Mouse (Mus musculus): Measurements from ENCODE around the gene Vwa2.

The Vwa2 gene

DNA sequence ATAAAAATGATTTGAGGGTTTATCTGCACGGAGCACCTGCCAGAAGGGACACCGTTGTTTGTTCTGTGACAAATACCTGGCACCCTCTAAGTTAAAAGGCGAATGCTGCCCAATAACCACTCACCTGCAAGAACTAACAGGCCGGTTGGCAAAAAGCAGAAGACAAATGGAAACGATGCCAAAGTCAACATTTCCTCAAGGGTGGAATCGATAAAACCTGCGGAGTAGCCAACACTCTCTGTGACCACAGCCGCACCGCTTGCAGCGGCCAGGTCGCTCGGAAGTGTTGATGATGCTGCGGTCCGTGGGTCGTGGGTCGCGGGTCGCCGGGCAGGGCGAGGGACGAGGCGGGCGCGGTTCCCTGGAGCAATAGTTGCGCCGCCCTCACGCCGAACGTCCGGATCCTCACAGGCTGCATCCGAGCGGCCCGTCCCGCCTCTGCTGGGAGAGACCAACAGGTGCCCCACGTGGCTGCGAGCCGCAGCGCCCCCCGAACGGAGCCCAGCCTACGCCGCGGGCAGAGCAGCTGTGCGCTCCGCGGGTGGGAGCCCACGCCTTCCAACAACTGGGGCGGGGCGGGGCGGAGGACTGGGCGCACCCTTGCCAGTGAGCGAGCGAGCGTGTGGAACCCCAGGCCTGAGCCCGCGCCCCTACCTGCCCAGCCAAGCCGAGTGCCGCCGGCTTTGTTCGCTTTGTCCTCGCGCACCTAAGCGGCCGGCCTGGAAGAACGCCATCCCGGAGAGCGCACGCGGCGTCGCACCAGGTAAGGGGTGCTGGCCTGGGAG, at the start of gene Vwa2:
Vwa2 (plus strand) TSS at position 434 of the 785 bp plus-strand sequence.
- DNase-seq, result peak in 1 of 2 experiments; percentile 61

DNA sequence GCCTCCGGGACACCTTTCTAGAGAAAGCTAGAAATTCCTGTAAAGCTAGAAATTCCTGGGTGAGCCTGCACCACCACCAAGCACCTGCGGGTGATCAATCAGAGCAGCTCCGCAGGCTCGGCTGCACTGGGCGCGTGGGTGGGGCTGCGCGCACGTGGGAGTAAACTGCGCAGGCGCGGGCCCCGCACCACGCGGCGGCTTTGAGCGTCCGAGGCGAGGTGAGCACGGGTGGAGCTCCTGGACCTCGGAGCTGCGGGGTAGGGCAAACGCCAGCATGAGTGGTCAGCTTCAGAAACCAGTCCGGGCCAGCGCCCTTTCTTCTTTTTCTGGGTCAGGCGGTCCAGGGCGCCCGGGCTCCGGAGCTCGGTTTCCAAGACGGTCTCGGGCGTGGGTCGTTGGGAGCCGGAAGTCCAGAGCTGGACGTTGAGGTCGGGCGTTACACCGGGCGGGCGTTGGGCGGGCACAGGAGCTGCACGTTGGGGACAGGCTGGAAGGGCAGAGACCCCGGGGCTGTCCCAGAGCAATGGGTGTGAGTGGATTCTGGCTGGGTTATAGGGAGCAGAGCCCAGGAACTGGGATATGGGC, 47.9 kb upstream of the Vwa2 start, which contains the start of gene Tdrd1:
Tdrd1 (plus strand) TSS at position 163 of the 585 bp plus-strand sequence.
- peak in 1 of 2 experiments; percentile 15 for DNase-seq

DNA sequence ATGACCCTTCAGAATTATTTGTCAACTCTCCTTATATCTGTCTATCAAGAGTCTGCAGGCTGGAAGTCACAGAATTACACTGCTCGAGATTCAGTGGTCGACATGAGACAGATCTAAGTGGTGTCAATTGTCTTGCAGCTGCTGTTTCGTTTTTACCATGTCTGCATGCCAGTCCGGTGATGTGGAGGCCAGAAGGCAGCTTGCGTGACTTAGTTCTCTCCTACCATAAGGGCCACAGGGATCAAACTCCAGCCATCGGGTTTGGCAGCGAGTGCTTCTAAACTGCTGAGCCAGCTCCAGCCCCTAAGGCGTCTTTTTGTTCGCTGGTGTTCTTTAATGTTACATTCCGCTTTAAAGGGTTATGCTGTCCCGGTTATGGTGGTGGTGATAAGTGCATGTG, 45.7 kb upstream of the Vwa2 start:
- DNase-seq, result peak; percentile 46 to 63

DNA sequence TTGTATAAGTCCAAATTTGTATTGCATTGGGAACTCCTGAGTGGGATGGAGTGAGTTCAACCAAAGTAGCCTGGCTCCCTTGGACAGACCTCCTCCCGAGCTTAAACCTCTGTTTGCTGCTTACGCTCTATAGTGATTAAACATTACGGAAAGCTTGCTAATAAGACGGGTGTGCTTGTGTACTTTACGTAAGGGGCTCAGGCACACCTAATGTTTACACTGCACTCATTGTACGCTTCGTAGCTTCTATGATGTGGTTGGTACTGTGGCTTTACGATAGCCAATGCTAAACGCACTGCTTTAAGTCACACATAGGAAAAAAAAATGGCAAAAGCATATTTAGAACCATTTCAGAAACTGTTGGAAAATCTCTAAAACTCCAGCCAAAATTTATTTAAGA, 44.8 kb upstream of the Vwa2 start:
- DNase-seq, result no peak

DNA sequence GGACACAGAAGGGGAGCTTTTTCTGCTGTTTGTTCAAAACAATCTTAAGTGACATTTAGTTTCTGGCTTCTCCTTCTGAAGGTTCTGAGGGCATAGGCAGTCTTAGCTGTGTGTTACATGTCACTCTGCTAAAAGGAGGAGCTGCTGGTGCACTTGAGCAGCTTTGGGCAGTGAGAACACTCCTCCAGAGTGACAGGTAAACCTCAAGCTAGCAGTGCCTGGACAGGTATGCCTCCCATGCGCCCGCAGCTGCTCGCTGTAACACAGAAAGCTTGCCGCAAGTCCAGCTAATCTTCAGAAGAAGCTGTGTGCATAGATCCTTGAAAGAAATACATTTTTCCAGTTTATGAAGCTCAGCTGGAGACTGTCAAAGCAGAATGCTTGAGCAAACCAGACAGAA, 43.9 kb upstream of the Vwa2 start:
- no peak for DNase-seq

DNA sequence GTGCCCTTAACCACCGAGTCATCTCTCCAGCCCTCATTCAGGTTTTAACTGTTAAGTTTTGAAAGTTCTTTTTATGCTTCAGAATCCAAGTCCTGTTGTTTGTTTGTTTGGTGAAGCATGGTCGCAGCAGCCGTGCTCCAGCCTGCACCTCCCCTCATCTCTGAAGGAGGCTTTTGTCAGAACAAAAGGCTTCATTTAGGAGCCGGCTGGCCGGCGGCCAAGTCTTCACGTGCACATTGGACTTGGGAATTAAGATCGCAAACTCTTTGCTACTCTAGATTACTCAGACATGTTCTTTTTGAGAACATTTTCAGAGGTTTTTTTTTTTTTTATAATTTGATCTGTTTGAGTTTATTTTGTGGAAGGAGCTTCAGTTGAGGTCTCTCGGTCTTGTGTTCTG, 38.7 kb upstream of the Vwa2 start:
- peak; percentile 46 to 78 for DNase-seq

DNA sequence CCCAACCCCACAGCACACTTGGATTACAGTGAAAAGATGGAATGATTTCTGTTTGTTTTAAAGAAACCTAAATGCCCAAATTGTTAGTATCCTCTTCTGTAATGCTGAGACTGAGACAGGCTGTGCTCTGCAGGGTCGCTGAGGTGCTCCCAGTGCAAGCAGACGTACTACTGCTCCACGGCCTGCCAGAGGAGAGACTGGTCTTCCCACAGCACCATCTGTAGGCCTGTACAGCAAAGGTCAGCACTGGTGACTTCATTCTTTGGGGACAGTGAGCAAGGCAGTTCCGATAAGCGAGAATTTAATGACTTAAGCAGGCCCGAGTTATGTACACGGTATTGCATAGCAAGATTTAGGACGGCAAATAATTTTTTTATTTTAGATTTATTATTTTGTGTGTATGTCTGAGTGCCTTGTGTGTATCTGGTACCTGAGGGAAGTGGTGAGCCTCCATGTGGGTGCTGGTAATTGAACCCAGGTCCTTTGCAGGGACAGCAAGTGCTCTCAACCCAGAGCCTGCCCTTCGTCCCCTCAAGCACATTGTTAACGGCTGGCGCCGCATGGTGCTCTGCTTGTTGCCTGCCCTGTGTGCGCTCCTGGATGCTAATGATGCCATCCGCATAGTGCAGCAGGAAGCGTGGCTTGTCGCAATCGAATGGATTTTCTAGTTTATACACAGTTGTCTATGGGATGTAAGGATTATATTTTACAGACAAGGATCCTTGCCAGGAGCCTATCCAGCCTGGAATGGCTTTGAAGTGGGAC, 34.9 kb upstream of the Vwa2 start:
- no peak for DNase-seq

DNA sequence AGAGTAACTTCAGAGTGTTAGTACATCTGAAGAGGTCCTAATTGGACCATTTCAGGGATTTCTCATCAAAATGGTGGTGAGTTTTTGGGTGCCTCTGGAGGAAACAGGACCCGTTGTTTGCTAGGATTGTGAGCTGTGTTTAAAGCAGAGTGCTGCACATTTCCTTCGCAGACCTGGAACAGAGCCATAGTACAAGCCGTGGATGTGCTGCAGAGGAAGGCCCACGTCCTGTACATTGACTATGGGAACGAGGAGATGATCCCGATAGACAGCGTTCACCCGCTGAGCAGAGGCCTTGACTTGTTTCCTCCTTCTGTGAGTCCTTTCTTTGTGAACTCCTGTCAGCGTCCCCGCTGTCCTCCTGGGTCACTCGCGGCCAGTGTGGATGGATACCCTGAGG, 31.1 kb upstream of the Vwa2 start:
- DNase-seq, result no peak

DNA sequence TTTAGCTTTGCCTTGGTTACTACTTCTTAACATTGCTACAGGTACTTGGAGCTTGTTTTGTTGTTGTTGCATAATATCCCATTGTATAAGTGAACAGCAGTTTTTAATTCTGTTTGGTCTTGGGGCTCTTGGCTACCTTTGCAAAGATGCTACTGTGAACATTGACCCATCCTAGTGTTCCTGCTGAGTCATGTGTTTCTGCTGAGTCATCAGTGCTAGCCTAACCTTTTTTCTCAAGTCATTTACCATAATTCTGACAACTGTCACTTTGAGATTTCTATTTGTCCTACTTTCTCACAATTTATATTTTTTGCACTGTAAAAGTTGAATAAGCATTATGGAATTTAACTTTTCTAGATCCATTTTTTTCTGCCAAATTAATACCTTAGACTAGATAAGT, 21.5 kb upstream of the Vwa2 start:
- DNase-seq, result no peak

DNA sequence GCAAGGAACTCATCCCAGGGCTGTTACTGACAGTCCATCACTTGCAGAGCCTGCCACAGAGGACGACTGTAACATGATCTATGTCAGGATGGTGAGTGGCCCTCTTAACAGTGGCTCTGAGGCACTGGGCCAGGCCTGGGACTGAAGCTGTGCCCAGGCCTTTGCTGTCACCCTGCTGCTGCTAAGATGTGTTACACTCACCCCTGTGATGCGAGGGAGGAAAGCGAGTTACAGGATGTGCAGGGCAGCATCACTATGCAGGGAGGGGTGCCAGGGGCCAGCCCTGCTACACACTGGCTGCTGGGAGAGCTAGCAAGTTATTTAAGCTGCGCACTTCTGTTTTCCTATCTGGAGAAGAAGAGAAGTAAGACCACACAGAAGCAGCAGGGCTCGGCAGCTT, 17.6 kb upstream of the Vwa2 start:
- DNase-seq, result no peak

DNA sequence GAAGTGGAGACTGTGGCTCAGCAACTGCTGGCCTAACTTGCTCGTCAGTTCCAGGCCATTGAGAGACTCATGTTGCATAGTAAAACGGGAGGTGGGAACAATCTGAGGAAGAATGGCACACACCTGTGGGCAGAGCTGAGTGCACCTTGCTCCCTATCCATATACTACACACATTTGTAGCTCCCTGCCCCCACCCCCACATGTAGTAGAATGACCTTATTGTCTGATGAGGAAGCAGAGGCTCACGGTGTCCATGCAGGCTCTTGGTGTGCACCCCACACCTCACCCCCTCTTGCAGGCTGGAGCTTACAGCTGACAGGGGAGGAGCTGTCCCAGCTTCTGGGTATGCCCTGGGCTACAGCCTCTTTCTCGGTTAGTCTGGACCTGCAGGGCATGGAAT, 6.3 kb upstream of the Vwa2 start:
- DNase-seq, result no peak

DNA sequence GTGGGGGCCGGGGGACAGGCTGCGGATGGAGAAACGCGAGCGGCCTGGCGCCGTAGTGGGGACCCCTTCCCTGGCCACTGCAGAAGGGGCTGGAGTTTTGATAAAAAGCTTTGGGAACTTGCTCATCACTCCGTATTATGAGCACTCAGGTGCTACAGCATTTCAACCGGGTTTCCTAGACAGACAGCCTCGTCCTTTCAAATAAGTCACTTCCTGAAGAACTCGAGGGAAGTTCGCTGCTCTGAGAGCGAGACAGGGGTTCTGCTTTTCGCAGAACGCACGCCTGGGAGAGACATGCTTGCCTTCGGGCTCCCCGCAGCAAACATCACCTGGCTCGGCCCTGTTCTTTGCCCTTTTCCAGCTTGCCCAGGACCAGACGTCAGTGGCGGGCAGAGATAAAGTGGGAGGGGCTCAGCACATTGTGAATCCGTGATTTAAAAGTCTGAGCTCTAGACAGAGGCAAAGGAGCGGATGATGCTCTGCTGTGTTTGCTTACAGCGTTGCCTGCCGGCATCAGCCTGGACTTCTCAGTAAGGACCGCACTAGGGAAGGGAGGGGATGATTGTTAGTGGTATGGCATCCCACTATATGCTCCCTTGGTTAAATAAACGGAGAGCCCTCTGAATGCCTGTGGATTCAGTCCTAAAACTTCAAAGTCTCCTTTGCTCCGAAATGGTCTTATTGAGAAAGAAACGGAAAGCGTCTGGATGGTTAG, 709 bp downstream of the Vwa2 start:
- peak in 1 of 2 experiments; percentile 18 for DNase-seq

DNA sequence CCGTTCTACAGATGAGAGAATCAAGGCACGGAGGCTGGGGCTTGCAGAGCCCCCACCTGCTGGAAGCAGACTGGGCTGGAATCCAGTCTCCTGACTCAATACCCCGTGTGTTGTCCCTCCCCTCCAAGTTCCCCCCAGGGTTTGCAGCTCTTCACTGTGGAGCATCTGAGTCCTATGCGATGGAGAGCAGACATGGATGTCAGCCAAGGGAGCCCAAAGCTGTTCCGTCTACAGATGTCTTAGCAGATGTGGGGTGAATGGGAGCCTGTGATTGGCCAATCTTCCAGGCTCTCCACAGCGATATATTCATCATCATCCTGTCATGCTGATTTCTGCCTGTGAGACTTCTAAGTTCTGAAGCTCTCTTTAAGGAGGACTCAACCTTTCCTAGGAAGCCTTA, 3.3 kb downstream of the Vwa2 start:
- no peak for DNase-seq

DNA sequence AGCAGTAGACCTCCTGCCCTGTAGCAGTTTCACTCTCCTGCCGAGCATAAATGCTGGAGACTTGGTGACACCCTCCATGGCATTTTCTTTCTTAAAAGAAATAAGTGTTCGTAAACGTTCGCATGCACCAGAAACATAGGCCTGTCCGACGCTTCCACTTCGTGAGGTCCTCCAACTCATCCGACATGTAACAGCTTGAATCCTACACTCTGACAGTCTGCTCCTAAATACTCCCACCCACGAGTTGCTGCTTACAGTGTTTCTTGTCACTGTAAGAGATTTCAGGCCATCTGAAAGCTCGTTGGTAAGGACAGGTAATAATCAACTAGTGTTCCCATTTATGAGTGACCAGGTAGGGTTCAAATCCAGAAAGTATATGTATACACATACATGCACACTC, 13.8 kb downstream of the Vwa2 start:
- DNase-seq, result no peak

DNA sequence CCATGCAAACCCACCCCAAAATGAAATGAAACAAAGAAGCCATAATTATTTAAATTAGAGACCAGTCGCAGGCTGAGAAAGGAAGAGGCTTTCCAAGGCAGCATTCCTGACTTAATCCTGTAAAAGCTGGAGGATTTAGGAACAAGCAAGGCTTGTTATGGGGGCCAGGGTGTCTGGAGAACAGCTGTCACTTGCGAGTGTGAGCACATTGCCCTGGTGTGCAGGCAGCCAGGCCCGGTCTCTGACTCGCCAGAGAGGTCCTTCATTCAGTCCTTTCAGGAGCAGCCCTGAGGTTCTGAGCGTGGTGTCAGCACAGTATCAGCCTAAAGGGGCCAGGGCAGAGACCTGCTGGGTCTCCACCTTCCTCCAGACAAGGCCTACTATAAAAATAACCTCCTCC, 14.6 kb downstream of the Vwa2 start:
- DNase-seq, result no peak

DNA sequence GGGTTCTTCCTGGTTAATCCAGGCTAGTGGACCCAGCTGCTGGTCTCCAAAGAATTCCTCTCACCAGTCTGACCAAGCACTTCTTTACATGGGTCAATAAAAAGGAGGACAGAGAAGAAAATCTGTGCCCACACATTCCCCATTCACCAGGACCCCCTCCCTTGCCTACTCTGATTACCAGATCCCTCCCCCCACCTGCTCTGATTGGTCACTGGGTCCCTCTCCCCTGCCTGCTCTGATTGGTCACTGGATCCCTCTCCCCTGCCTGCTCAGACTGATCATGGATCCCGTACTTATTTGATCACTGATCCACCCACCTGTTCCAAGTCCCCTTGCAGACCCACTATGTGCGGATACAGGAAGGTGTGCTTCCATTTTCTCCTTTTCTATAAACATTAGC, 17.4 kb downstream of the Vwa2 start:
- no peak for DNase-seq

DNA sequence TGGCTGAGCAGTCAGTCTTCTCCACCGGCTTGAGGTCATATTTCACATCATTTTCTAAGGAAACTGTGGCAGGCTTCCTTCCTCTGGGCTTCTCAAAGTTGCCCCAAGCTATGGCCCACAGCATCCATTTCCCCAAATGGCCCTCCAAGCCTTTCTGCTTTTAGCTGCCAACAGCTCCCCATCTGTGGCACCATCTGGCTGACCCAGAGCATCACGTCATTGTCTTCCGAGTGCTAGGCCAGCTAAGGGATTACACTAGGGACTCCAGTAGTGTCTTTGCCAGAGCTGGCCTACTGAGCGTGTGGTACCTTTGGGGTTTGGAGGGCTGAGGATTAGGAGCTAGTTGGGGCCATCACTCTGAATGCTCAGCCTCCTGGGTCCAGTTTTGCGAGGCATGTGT, 18.5 kb downstream of the Vwa2 start:
- DNase-seq, result no peak

DNA sequence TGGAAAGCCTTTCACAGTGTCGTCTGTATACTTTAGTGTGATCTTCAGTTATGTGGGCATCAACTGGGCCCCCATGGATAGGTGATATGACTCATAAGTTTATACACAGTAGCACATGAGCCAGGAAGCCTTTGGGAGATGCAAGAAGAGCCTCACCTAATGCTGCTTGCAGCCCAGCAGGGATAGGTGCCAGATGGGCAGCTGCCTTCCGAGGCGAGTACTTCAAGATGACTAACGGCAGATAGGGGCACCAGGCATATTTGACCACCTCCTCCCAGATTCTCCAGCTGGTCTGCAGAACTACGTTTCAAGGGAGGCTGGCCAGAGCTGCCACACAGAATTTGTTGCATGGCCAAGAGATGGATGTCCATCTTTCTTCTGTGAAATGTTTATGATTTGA, 19.3 kb downstream of the Vwa2 start:
- DNase-seq, result no peak

DNA sequence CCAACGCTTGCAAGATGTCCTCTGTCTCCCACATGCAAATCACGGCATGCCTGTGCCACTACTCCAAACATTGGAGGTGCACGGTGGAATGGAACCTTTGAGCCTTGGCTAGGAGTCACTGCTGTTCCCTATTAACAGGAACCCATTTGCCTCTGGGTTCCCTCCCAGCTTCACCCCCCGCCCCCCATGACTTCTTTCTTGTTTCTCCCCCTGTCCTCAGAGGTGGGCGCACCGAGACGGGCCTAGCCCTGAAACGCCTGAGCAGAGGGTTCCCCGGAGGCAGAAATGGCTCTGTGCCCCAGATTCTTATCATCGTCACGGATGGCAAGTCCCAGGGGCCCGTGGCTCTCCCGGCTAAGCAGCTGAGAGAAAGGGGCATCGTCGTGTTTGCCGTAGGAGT, 23.6 kb downstream of the Vwa2 start:
- DNase-seq, result peak; percentile 55 to 61

DNA sequence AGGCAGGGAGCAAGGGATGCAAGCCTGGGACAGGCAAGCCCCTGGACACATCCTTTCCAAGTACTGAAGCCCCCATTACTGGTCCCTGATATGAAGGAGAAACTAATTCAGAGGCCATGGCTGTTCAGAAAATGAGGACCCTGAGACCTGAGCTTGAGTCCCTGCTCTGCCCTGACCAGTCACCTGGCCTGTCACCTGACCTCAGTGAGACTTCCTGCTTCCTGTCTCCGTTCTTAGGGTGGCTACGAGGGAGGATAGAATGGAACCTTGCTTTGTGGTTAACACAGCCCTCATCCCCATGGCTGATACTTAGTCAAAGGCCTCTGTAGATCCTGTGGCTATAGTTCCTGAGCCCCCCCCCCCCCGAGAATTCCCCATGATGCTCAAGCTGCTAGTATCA, 30.0 kb downstream of the Vwa2 start:
- DNase-seq, result no peak

DNA sequence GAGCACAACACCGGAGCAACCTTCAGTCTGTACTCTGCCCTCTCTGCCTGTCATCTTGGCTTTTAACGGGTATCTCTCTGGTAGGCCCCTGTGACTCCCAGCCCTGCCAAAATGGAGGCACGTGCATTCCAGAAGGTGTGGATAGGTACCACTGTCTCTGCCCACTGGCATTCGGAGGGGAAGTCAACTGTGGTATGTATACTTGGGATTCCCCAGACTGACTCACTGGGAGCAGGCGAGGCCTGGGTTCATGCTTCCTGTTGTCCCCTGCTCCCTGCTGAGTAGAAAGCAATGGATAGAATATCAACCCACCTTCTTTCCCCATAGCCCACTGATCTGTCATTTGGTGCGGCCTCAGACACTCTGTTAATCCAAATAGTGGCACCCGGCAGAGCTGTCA, 31.3 kb downstream of the Vwa2 start:
- no peak for DNase-seq

DNA sequence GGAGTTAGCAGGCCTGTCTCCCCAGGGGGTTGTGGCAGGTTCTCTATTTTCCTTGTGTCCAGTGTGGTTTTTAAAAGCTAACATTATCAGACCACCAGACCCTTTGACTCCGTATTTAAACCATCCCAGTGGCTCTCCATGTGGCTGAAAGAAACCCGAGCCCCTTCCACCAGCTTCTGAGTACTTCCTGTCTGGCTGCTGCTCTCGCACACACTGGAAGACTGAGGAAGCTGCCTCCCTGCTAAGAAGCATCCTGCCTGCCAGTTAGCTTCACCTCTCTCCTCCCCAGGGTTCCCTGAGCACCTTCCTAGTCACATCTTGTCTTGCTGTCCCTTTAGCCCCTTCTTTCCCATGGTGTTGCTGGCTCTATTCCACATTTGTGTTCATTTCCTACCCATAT, 33.8 kb downstream of the Vwa2 start:
- no peak for DNase-seq

Measured in kidney, postnatal 36 days (tissue).